29 mouse cellular contexts compared by ENCODE assay signal in the genomic region with DNA sequence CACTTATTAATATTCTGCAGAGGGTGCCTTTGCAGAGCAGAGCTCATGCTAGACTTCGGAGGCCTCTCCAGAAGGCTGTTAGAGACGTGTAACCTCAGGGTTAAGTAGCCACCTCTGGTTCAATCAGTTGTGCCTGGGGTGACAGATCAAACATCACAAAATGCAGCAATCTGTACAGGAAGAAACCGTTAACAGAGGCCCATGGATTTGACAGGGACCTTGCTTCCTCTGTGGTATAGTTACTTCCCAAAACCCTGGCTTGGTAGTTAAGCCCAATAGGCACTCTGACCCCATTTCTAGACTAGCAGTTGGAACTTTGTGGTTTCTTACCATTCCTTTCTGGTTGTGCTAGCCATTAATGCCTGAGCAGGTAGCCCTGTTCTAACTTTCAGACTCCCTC. TPM values are rescaled to one million over a fixed set of nuclear protein-coding genes. Genes with fewer than 3 reads are reported as not detected.
A peak's percentile ranks its signal among the peaks of the same experiment; 100 is the strongest.
DNase-seq lines count a peak whose midpoint lies in the region; ATAC-seq and TF ChIP-seq lines count a peak whose summit lies in the region.
"Had no signal": no experiment of that assay in that cellular context is flagged by ENCODE, and none has a peak within 500 bp of the region (broad histone marks: within the 10 kb centered on the region; RNA-seq: fewer than 3 reads in every experiment).

No protein-coding gene starts in this region.

- H3K4me3 ChIP-seq in heart, embryonic 11.5 days (ENCODE audit: low read depth, low read length), result no peak overlapping the region
- no peak overlapping the region for H3K4me3 ChIP-seq in heart, embryonic 12.5 days
- H3K4me3 ChIP-seq in MEL (ENCODE audit: control insufficient read depth in 1 of 2, insufficient read depth in 1 of 2, low read depth in 2 of 2, low read length in 2 of 2), result no peak overlapping the region
- no peak overlapping the region for H3K4me3 ChIP-seq in forebrain, embryonic 16.5 days (replicated peaks; ENCODE audit: low read length)
- H3K4me3 ChIP-seq: embryonic facial prominence, embryonic 10.5 days; embryonic facial prominence, embryonic 13.5 days; erythroblast, embryonic 14.5 days; forebrain, embryonic 12.5 days; forebrain, embryonic 15.5 days; hindbrain, embryonic 15.5 days had no signal

- 53% methylated on average over 3 of the region's 3 CpGs for WGBS in heart, embryonic 11.5 days (ENCODE audit: insufficient replicate concordance)
- WGBS in heart, embryonic 12.5 days, result 62% methylated on average over 3 of the region's 3 CpGs
- WGBS in forebrain, embryonic 16.5 days, result 50% methylated on average over 3 of the region's 3 CpGs

- 0 out of 2 replicates have a peak overlapping the region, but pooled peaks have one; percentile 29 for H3K27ac ChIP-seq in heart, embryonic 11.5 days (ENCODE audit: low read depth, low read length)
- H3K27ac ChIP-seq in heart, embryonic 12.5 days (ENCODE audit: poor library complexity, severe bottlenecking), result no peak overlapping the region
- H3K27ac ChIP-seq in MEL (ENCODE audit: control insufficient read depth, low read depth, low read length), result no peak overlapping the region
- no peak overlapping the region for H3K27ac ChIP-seq in forebrain, embryonic 16.5 days (ENCODE audit: low read length)
- H3K27ac ChIP-seq: embryonic facial prominence, embryonic 10.5 days; embryonic facial prominence, embryonic 13.5 days; forebrain, embryonic 12.5 days; forebrain, embryonic 15.5 days; hindbrain, embryonic 15.5 days had no signal

- DNase-seq in MEL (ENCODE audit: low read depth, low spot score), result no peak
- DNase-seq in brain, embryonic 14.5 days (ENCODE audit: low read depth), result peak; percentile 21
- DNase-seq in right cerebral cortex, postnatal 36 days (ENCODE audit: low spot score in 2 of 2), result no peak
- no peak for DNase-seq in thymus, postnatal 10 days (ENCODE audit: low spot score in 2 of 2)
- DNase-seq: adrenal gland, adult 2 months; adrenal gland, postnatal 14 days; B cell, adult 2 months; cerebellum, adult 11 months; cerebellum, adult 2 months; cerebellum, adult 9-11 months; cerebellum, postnatal 25 days; embryo, embryonic 11 days; gastrocnemius, postnatal 10 days; gastrocnemius, postnatal 36 days; heart, adult 18-20 months; heart, postnatal 36 days had no signal

- no peaks in the 10 kb centered on the region for H3K27me3 ChIP-seq in heart, embryonic 11.5 days (ENCODE audit: control insufficient read depth, insufficient read depth, low read length)
- H3K27me3 ChIP-seq in heart, embryonic 12.5 days (replicated peaks), result no peaks in the 10 kb centered on the region
- H3K27me3 ChIP-seq in MEL (ENCODE audit: control insufficient read depth in 1 of 2, insufficient read depth in 2 of 2, low read length in 2 of 2), result no peaks in the 10 kb centered on the region
- no peaks in the 10 kb centered on the region for H3K27me3 ChIP-seq in forebrain, embryonic 16.5 days (replicated peaks; ENCODE audit: control insufficient read depth, insufficient read depth, low read length)
- H3K27me3 ChIP-seq: CH12.LX; embryonic facial prominence, embryonic 13.5 days; forebrain, embryonic 12.5 days; forebrain, embryonic 15.5 days; hindbrain, embryonic 15.5 days had no signal

- H3K4me1 ChIP-seq in heart, embryonic 11.5 days (ENCODE audit: control insufficient read depth, insufficient read depth, low read length), result peaks cover 5% of the 10 kb centered on the region
- H3K4me1 ChIP-seq in heart, embryonic 12.5 days (replicated peaks), result peaks cover 14% of the 10 kb centered on the region
- peaks cover 21 to 24% of the 10 kb centered on the region in 2 experiments for H3K4me1 ChIP-seq in MEL (ENCODE audit: control insufficient read depth in 1 of 2, insufficient read depth in 2 of 2, low read length in 2 of 2)
- H3K4me1 ChIP-seq in forebrain, embryonic 16.5 days (replicated peaks; ENCODE audit: control insufficient read depth, insufficient read depth, low read length), result no peaks in the 10 kb centered on the region
- H3K4me1 ChIP-seq: embryonic facial prominence, embryonic 10.5 days; embryonic facial prominence, embryonic 13.5 days; forebrain, embryonic 15.5 days; hindbrain, embryonic 15.5 days had no signal

- peak in 1 of 2 experiments; percentile 8; a peak in 1 of 4 replicates for TF ChIP-seq EP300 in MEL (IDR thresholded peaks at IDR 0.05; ENCODE audit: low read depth in 1 of 2, low read length in 2 of 2)

- no peaks in the 10 kb centered on the region for H3K79me2 ChIP-seq in MEL (ENCODE audit: control insufficient read depth, insufficient read depth, low read length, poor library complexity)

- ATAC-seq in heart, embryonic 11.5 days (replicated peaks; ENCODE audit: insufficient number of reproducible peaks, low FRiP score, low TSS enrichment), result no peak
- ATAC-seq in heart, embryonic 12.5 days (ENCODE audit: insufficient number of reproducible peaks, low FRiP score), result no peak
- peak; percentile 17 to 46; a peak in 2 of 4 replicates for ATAC-seq in hematopoietic stem cell, adult 5-6 weeks (replicated peaks in 1 of 2; ENCODE audit: insufficient read depth in 1 of 2, low FRiP score in 2 of 2, low TSS enrichment in 1 of 2, low read depth in 1 of 2, poor library complexity in 2 of 2, severe bottlenecking in 2 of 2)
- no peak for ATAC-seq in forebrain, embryonic 16.5 days
- ATAC-seq: forebrain, embryonic 15.5 days; intestine, postnatal 0 days had no signal

- no peaks in the 10 kb centered on the region for H3K36me3 ChIP-seq in heart, embryonic 11.5 days (ENCODE audit: control insufficient read depth, insufficient read depth, low read length)
- H3K36me3 ChIP-seq in heart, embryonic 12.5 days, result no peaks in the 10 kb centered on the region
- H3K36me3 ChIP-seq in MEL (ENCODE audit: control insufficient read depth in 1 of 2, insufficient read depth in 2 of 2, low read length in 2 of 2), result peaks cover 0 to 28% of the 10 kb centered on the region in 2 experiments; a peak in 2 of 4 replicates
- no peaks in the 10 kb centered on the region for H3K36me3 ChIP-seq in forebrain, embryonic 16.5 days (ENCODE audit: control insufficient read depth, insufficient read depth)
- H3K36me3 ChIP-seq: embryonic facial prominence, embryonic 10.5 days; embryonic facial prominence, embryonic 13.5 days; forebrain, embryonic 12.5 days; forebrain, embryonic 15.5 days; hindbrain, embryonic 15.5 days had no signal

- no peaks in the 10 kb centered on the region for H3K9me3 ChIP-seq in heart, embryonic 11.5 days (replicated peaks; ENCODE audit: control insufficient read depth, low read length)
- H3K9me3 ChIP-seq in heart, embryonic 12.5 days (replicated peaks), result no peaks in the 10 kb centered on the region
- H3K9me3 ChIP-seq in MEL (replicated peaks; ENCODE audit: insufficient read depth, low read length), result no peaks in the 10 kb centered on the region
- H3K9me3 ChIP-seq in forebrain, embryonic 16.5 days (ENCODE audit: control insufficient read depth, low read length), result no peaks in the 10 kb centered on the region
- H3K9me3 ChIP-seq: embryonic facial prominence, embryonic 10.5 days; embryonic facial prominence, embryonic 13.5 days; forebrain, embryonic 12.5 days; forebrain, embryonic 15.5 days; G1E; hindbrain, embryonic 15.5 days had no signal

- H3K9ac ChIP-seq in heart, embryonic 11.5 days (ENCODE audit: low read depth, low read length), result no peak overlapping the region
- no peak overlapping the region for H3K9ac ChIP-seq in heart, embryonic 12.5 days
- H3K9ac ChIP-seq in MEL (ENCODE audit: control insufficient read depth, low read depth, low read length, poor library complexity, severe bottlenecking), result no peak overlapping the region
- H3K9ac ChIP-seq in forebrain, embryonic 16.5 days (replicated peaks; ENCODE audit: low read depth, low read length), result no peak overlapping the region
- H3K9ac ChIP-seq: embryonic facial prominence, embryonic 13.5 days; forebrain, embryonic 12.5 days; forebrain, embryonic 15.5 days; hindbrain, embryonic 15.5 days had no signal

- no peak for TF ChIP-seq POLR2A in MEL (IDR thresholded peaks at IDR 0.05; ENCODE audit: control insufficient read depth in 1 of 2, insufficient read depth in 1 of 2, low read depth in 1 of 2, low read length in 2 of 2, poor library complexity in 1 of 2)
- no peak for TF ChIP-seq POLR2A in brain, embryonic 14.5 days (IDR thresholded peaks at IDR 0.05; ENCODE audit: borderline replicate concordance, extremely low read depth, insufficient read depth, insufficient read length, poor library complexity, severe bottlenecking)

- H3K4me2 ChIP-seq in heart, embryonic 11.5 days, result no peak overlapping the region
- H3K4me2 ChIP-seq in heart, embryonic 12.5 days, result no peak overlapping the region
- no peak overlapping the region for H3K4me2 ChIP-seq in forebrain, embryonic 16.5 days (ENCODE audit: low read length)
- H3K4me2 ChIP-seq: embryonic facial prominence, embryonic 13.5 days; forebrain, embryonic 12.5 days; forebrain, embryonic 15.5 days; hindbrain, embryonic 15.5 days had no signal

- TF ChIP-seq RAD21 in MEL (IDR thresholded peaks at IDR 0.05; ENCODE audit: low read depth, low read length), result no peak

- TF ChIP-seq CTCF in MEL (IDR thresholded peaks at IDR 0.05 in 2 of 3, conservative IDR thresholded peaks at IDR 0.05 in 1 of 3; ENCODE audit: control insufficient read depth in 1 of 3, insufficient read depth in 1 of 3, low read depth in 2 of 3, low read length in 3 of 3, poor library complexity in 1 of 3, severe bottlenecking in 1 of 3), result no peak
- no peak for TF ChIP-seq CTCF in brain, embryonic 14.5 days (IDR thresholded peaks at IDR 0.05; ENCODE audit: borderline replicate concordance, extremely low read depth, insufficient read depth, insufficient read length)

TF ChIP-seq in MEL, 35 proteins besides CTCF, POLR2A, EP300 and RAD21:
- peak; percentile 41; the same call in 1 of the 2 replicates for TF ChIP-seq RCOR1 (IDR thresholded peaks at IDR 0.05; ENCODE audit: low read depth, low read length)
- TF ChIP-seq MYC (IDR thresholded peaks at IDR 0.05; ENCODE audit: low read depth, low read length), result no peak
TF ChIP-seq in MEL: peak in this region for 1.

RNA-seq across cellular contexts. Expression of gene Efcab2, which starts 38.5 kb away (rescaled TPM):
- polyA plus RNA-seq in heart, embryonic 11.5 days (2014; fragmentation: Nextera tagmentation; extraction: Ambion mirVana), result 10.7 and 12.7 TPM in 2 replicates
- 12.4 and 13.5 TPM in 2 replicates for polyA plus RNA-seq in heart, embryonic 12.5 days (2016; fragmentation: Nextera tagmentation; extraction: Ambion mirVana)
- 0.85 and 0.98 TPM in 2 replicates for total RNA-seq in MEL (2012; rRNA removed)
- polyA plus RNA-seq in MEL (2012; ENCODE audit: insufficient read depth in 1 of 2, insufficient read length in 2 of 2, low read depth in 1 of 2, low replicate concordance in 2 of 2, missing spikeins in 1 of 2), result 1 to 10 TPM in 1 of 2 experiments, not detected in 1; 3.2 TPM
- 2.0 and 3.7 TPM in 2 replicates for polyA plus RNA-seq in brain, embryonic 14.5 days (2012; rRNA removed)
- total RNA-seq in hematopoietic stem cell, adult 5-6 weeks (2017), result 5.2 and 5.8 TPM in 2 replicates
- polyA plus RNA-seq in forebrain, embryonic 16.5 days (2015; fragmentation: Nextera tagmentation; extraction: Ambion mirVana), result 7.1 TPM in 2 replicates

Comparison
In these comparisons a context has a peak if more than half of its experiments do, and no peak if none do; other contexts are left out.
1. ATAC-seq: peak in hematopoietic stem cell, adult 5-6 weeks (2 of 2); none in heart, embryonic 11.5 days (single experiment), heart, embryonic 12.5 days (single experiment) and forebrain, embryonic 16.5 days (single experiment).